Mouse (Mus musculus): Measurements from ENCODE around the gene D430019H16Rik.

The D430019H16Rik gene

GRCm38 (mm10) chr12:105541590-105542402, 88.1 kb downstream of the D430019H16Rik start:
- no peak for DNase-seq

GRCm38 (mm10) chr12:105542513-105542912, 88.9 kb downstream of the D430019H16Rik start:
- no peak for DNase-seq

All from cerebellum, postnatal 14 days (tissue).